Mouse (Mus musculus) heart, embryonic 10.5 days (tissue): ENCODE measurements around the gene Ikzf3. TPM values are rescaled to one million over a fixed set of nuclear protein-coding genes. Genes with fewer than 3 reads are reported as not detected.

Experiments
- DNase-seq: peaks from one replicate; pipeline ENCODE4 v3.0.0-alpha.2; 2017; ENCODE audit warnings: low spot score
- H3K27ac ChIP-seq: fragments of 300-500 bp; sonication (generic); 2 replicates; pipeline ENCODE4 v1.5.1; 2016; ENCODE audit warnings: mild to moderate bottlenecking
- H3K27me3 ChIP-seq: fragments of 300-500 bp; sonication (generic); 2 replicates; pipeline ENCODE4 v1.6.1; 2016; ENCODE audit warnings: mild to moderate bottlenecking; ENCODE audit not compliant: poor library complexity, insufficient read depth, severe bottlenecking
- H3K36me3 ChIP-seq: fragments of 300-500 bp; sonication (generic); 2 replicates; pipeline ENCODE4 v1.6.1; 2016; ENCODE audit warnings: mild to moderate bottlenecking, moderate library complexity
- H3K4me1 ChIP-seq: fragments of 300-500 bp; sonication (generic); 2 replicates; pipeline ENCODE4 v1.6.1; 2016; ENCODE audit warnings: mild to moderate bottlenecking
- H3K4me3 ChIP-seq: fragments of 300-500 bp; sonication (generic); 2 replicates; pipeline ENCODE4 v1.5.1; 2016; ENCODE audit warnings: mild to moderate bottlenecking, moderate library complexity
- H3K9me3 ChIP-seq: fragments of 300-500 bp; sonication (generic); 2 replicates; pipeline ENCODE4 v1.6.1; 2016; ENCODE audit warnings: mild to moderate bottlenecking, moderate library complexity
- WGBS: fragments of 180-500 bp; shearing (Covaris S2); methylation state at CpG from one replicate; pipeline ENCODE4 v1.1.7; 2016; 5-methylcytosine and 5-hydroxymethylcytosine counted together
- polyA plus RNA-seq: library from polyadenylated mRNA; unstranded; fragments of >200 nt; fragmentation: Nextera tagmentation; extraction: Ambion mirVana; gene quantifications from 2 replicates; pipeline ENCODE4 v1.2.1, GENCODE M21; 2016

The Ikzf3 gene
- polyA plus RNA-seq, 1 experiment from 2014 or later: 0.04 TPM

GRCm38 (mm10) chr11:98583571-98583970, 37.7 kb upstream of the Ikzf3 start:
- WGBS: 22% methylated on average over 3 of the region's 3 CpGs

GRCm38 (mm10) chr11:98583265-98583552, 37.4 kb upstream of the Ikzf3 start:
- Histone ChIP-seq H3K9me3 (no peaks in the 10 kb centered on the region), H3K4me3 (peak overlapping the region; percentile 18; the same call in 1 of the 2 replicates), H3K27ac (peak overlapping the region; percentile 78), H3K27me3 (no peaks in the 10 kb centered on the region), H3K4me1 (peaks cover 82% of the 10 kb centered on the region), H3K36me3 (peaks cover 44% of the 10 kb centered on the region)
- 74% methylated on average over 3 of the region's 3 CpGs for WGBS
- DNase-seq: peak; percentile 90

More at GRCm38 (mm10) chr11:98583571-98583970, 37.7 kb upstream of the Ikzf3 start:
- no peak for DNase-seq
- no peaks in the 10 kb centered on the region for H3K9me3 ChIP-seq
- H3K36me3 ChIP-seq: peaks cover 44% of the 10 kb centered on the region
- peaks cover 86% of the 10 kb centered on the region for H3K4me1 ChIP-seq
- H3K4me3 ChIP-seq: 0 out of 2 replicates have a peak overlapping the region, but pooled peaks have one; percentile 18
- no peaks in the 10 kb centered on the region for H3K27me3 ChIP-seq
- peak overlapping the region; percentile 78 for H3K27ac ChIP-seq

GRCm38 (mm10) chr11:98582551-98583264, 36.9 kb upstream of the Ikzf3 start:
- DNase-seq: peak; percentile 85
- H3K27ac ChIP-seq: peak overlapping the region; percentile 81
- peak overlapping the region; percentile 19 for H3K4me3 ChIP-seq
- H3K4me1 ChIP-seq: peaks cover 77% of the 10 kb centered on the region
- H3K9me3 ChIP-seq: no peaks in the 10 kb centered on the region
- H3K36me3 ChIP-seq: peaks cover 44% of the 10 kb centered on the region
- H3K27me3 ChIP-seq: no peaks in the 10 kb centered on the region
- WGBS: 76% methylated on average over 12 of the region's 12 CpGs

- Histone ChIP-seq H3K9me3 (no peaks in the 10 kb centered on the region), H3K4me1 (peaks cover 70% of the 10 kb centered on the region), H3K27ac (peak overlapping the region; percentile 81), H3K27me3 (no peaks in the 10 kb centered on the region), H3K36me3 (peaks cover 44% of the 10 kb centered on the region), H3K4me3 (peak overlapping the region; percentile 19)
- WGBS: 78% methylated on average over 8 of the region's 8 CpGs
- no peak for DNase-seq
Observed at GRCm38 (mm10) chr11:98582030-98582388, 36.2 kb upstream of the Ikzf3 start.

GRCm38 (mm10) chr11:98581286-98582029, 35.6 kb upstream of the Ikzf3 start:
- DNase-seq: no peak
- Histone ChIP-seq H3K4me3 (no peak overlapping the region), H3K27ac (peak overlapping the region; percentile 81; the same call in 1 of the 2 replicates), H3K4me1 (peaks cover 68% of the 10 kb centered on the region), H3K9me3 (no peaks in the 10 kb centered on the region), H3K27me3 (no peaks in the 10 kb centered on the region), H3K36me3 (peaks cover 44% of the 10 kb centered on the region)
- 56% methylated on average over 17 of the region's 17 CpGs for WGBS

DNA sequence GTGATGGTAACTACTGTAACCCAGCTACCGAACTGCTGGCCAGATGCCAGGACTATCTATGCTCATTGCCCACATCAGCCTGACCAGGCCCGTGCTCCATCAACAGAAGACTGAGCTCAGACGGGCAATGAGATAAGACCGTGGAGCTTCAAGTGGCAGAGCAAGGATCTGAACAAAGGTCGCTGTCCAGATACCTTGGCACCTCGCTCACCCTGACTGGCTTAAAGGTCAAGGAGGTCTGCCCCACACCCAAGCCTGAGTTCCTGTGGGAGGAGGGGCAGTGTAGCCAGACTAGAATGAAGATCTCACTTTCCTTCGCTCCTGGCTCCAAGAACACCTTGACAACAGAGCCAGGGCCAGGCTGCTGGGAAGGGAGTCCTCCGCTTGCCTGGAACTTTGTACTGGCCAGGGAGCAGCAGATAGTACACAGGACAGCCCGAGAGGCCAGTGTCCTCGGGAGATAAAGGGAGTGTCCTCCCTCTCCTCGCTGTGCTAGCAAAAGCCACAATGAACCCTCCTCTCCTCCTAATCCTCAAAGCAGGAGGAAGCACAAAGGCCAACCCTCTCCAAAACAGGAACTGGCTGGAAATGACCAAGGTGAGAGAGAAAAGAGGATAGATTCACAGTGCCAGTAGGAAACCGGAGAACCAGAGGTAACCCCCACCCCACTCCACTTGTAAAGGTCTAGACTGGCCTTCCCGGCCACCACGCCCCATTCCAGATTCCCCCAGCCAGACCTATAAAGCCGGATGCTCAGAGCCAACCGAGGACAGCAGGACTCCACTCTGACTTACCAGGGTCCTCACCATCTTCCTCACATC, 34.7 kb upstream of the Ikzf3 start:
- Histone ChIP-seq H3K36me3 (peaks cover 44% of the 10 kb centered on the region), H3K4me1 (peaks cover 59% of the 10 kb centered on the region), H3K4me3 (peak overlapping the region; percentile 34), H3K27ac (peak overlapping the region; percentile 81), H3K27me3 (no peaks in the 10 kb centered on the region), H3K9me3 (no peaks in the 10 kb centered on the region)
- 37% methylated on average over 16 of the region's 16 CpGs for WGBS
- peak; percentile 85 for DNase-seq

DNA sequence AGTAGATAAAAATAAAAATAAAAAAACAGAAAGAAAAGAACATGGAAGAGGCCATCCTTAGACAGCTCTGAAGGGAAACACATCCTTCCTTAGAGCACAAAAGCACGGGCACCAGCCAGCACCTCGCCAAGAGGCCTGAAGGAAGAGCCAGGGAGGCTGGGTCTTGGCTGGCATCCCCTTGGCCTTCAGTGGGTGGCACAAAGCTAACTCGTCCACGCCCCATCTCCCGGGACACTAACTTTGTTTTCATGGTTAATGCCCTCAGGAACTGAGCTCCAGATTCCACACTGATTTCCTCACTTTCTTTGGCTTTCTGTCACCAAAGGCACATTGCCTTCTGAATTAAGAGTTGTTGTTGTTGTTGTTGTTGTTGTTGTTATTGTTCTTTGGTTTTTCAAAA, 31.9 kb upstream of the Ikzf3 start:
- H3K27ac ChIP-seq: no peak overlapping the region
- no peak for DNase-seq
- WGBS: 84% methylated on average over 5 of the region's 5 CpGs

GRCm38 (mm10) chr11:98569461-98569860, 23.6 kb upstream of the Ikzf3 start:
- WGBS: 73% methylated on average over 6 of the region's 6 CpGs
- no peak overlapping the region for H3K27ac ChIP-seq
- H3K27me3 ChIP-seq: no peaks in the 10 kb centered on the region
- no peaks in the 10 kb centered on the region for H3K9me3 ChIP-seq
- DNase-seq: no peak
- no peaks in the 10 kb centered on the region for H3K4me1 ChIP-seq
- no peaks in the 10 kb centered on the region for H3K36me3 ChIP-seq
- H3K4me3 ChIP-seq: no peak overlapping the region

More for the DNA sequence above, 31.9 kb upstream of the Ikzf3 start:
- peaks cover 33% of the 10 kb centered on the region for H3K4me1 ChIP-seq
- H3K36me3 ChIP-seq: peaks cover 30% of the 10 kb centered on the region
- no peaks in the 10 kb centered on the region for H3K27me3 ChIP-seq
- H3K4me3 ChIP-seq: no peak overlapping the region
- H3K9me3 ChIP-seq: no peaks in the 10 kb centered on the region

- Histone ChIP-seq H3K4me1 (no peaks in the 10 kb centered on the region), H3K36me3 (no peaks in the 10 kb centered on the region), H3K27me3 (no peaks in the 10 kb centered on the region), H3K4me3 (no peak overlapping the region), H3K27ac (no peak overlapping the region), H3K9me3 (no peaks in the 10 kb centered on the region)
- 84% methylated on average over 8 of the region's 8 CpGs for WGBS
- DNase-seq: no peak
Observed at GRCm38 (mm10) chr11:98568326-98568725, 22.5 kb upstream of the Ikzf3 start.

- Histone ChIP-seq H3K27me3 (no peaks in the 10 kb centered on the region), H3K4me3 (no peak overlapping the region), H3K9me3 (no peaks in the 10 kb centered on the region), H3K27ac (no peak overlapping the region), H3K4me1 (peaks cover 17% of the 10 kb centered on the region), H3K36me3 (no peaks in the 10 kb centered on the region)
- 76% methylated on average over 13 of the region's 13 CpGs for WGBS
- DNase-seq: no peak
Observed at GRCm38 (mm10) chr11:98563921-98564414, 18.1 kb upstream of the Ikzf3 start.

DNA sequence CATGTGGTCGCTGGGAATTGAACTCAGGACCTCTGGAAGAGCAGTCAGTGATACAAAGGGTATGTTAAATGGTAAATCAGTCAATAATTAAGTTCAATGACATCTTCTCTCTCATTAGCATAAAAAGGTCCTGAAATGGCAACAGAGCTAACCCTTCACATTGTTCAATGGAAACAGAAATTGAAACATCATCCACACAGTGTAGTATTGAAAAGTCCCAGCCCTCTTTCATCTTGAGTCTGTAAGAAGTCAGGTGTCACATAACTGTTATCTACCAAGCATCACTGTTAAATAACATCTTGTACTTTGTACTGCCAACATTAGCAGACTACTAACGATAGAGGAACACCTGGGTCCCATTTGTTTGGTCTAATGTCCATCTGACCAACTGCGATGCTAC, 17.2 kb upstream of the Ikzf3 start:
- Histone ChIP-seq H3K36me3 (no peaks in the 10 kb centered on the region), H3K9me3 (no peaks in the 10 kb centered on the region), H3K4me3 (no peak overlapping the region), H3K27ac (no peak overlapping the region), H3K27me3 (no peaks in the 10 kb centered on the region), H3K4me1 (peaks cover 19% of the 10 kb centered on the region)
- no peak for DNase-seq
- 84% methylated on average over 3 of the region's 3 CpGs for WGBS

DNA sequence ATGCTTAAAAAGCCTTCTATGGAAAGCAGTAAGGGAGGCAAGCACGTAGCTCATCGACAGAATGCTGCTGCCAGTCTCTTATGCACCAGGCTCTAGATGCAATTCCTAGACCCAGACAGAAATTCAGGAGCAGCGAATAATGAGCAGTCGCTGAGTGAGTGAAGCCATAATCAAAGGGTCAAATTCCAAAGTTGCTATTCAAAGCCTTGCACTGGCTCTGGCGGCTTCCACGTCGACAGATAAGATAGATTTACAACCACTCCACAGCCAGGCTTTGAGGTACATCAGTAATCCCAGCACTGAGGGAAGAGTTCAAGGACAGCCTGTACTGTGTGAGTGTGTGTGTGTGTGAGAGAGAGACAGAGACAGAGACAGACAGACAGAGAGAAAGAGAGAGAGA, 15.1 kb upstream of the Ikzf3 start:
- DNase-seq: no peak
- peaks cover 20% of the 10 kb centered on the region for H3K4me1 ChIP-seq
- no peaks in the 10 kb centered on the region for H3K9me3 ChIP-seq
- no peaks in the 10 kb centered on the region for H3K36me3 ChIP-seq
- H3K27ac ChIP-seq: peak overlapping the region; percentile 67
- H3K4me3 ChIP-seq: no peak overlapping the region
- 20% methylated on average over 7 of the region's 7 CpGs for WGBS
- H3K27me3 ChIP-seq: no peaks in the 10 kb centered on the region
